Mouse (Mus musculus) ES-E14 (cell line): ENCODE measurements around the gene Sox13. TPM values are rescaled to one million over a fixed set of nuclear protein-coding genes. Genes with fewer than 3 reads are reported as not detected.

Source experiments
- DNase-seq: peaks from one replicate; pipeline ENCODE4 v3.0.0-alpha.2; 2013; ENCODE audit warnings: low read depth, low spot score
- H3K27ac ChIP-seq: 2 replicates; pipeline ENCODE4 v1.5.1; 2012; ENCODE audit warnings: low read depth, mild to moderate bottlenecking, low read length, moderate library complexity, mixed read lengths; ENCODE audit not compliant: poor library complexity, insufficient read depth, severe bottlenecking
- H3K36me3 ChIP-seq: 2 replicates; pipeline ENCODE4 v1.6.1; 2012; ENCODE audit warnings: mild to moderate bottlenecking, low read length, moderate library complexity, mixed read lengths; ENCODE audit not compliant: control insufficient read depth, poor library complexity, insufficient read depth, severe bottlenecking
- H3K4me1 ChIP-seq, 2 experiments: fragments of 150-350 bp in 1 of 2; sonication (generic) in 1 of 2; 2 replicates each; pipeline ENCODE4 v1.6.1; 2012; ENCODE audit warnings: low read length in 2 of 2, mild to moderate bottlenecking in 1 of 2, mixed read lengths in 1 of 2; ENCODE audit not compliant: control insufficient read depth in 2 of 2, insufficient read depth in 2 of 2, poor library complexity in 1 of 2
- H3K4me3 ChIP-seq, 2 experiments: fragments of 150-350 bp in 1 of 2; sonication (generic) in 1 of 2; 2 replicates each; pipeline ENCODE4 v1.5.1; 2012; ENCODE audit warnings: low read length in 2 of 2, low read depth in 1 of 2, mild to moderate bottlenecking in 1 of 2, mixed read lengths in 1 of 2; ENCODE audit not compliant: insufficient read depth in 1 of 2, poor library complexity in 1 of 2, severe bottlenecking in 1 of 2
- H3K9ac ChIP-seq: 2 replicates; pipeline ENCODE4 v1.6.1; 2012; ENCODE audit warnings: low read depth, mild to moderate bottlenecking, low read length, mixed read lengths; ENCODE audit not compliant: poor library complexity, insufficient read depth, severe bottlenecking
- H3K9me3 ChIP-seq: fragments of 150-350 bp; sonication (generic); 2 replicates; pipeline ENCODE4 v1.6.1; 2012; ENCODE audit warnings: low read depth, mild to moderate bottlenecking, low read length; ENCODE audit not compliant: control insufficient read depth, insufficient read depth
- CHD2 ChIP-seq: IDR thresholded peaks from 2 replicates; pipeline ENCODE4 v1.6.1; 2014; ENCODE audit warnings: mild to moderate bottlenecking, low read depth, low read length, inconsistent platforms
- HCFC1 ChIP-seq: IDR thresholded peaks from 2 replicates; pipeline ENCODE4 v1.6.1; 2012; ENCODE audit warnings: low read length, inconsistent platforms, borderline replicate concordance; ENCODE audit not compliant: insufficient read depth
- MAFK ChIP-seq: IDR thresholded peaks from 2 replicates; pipeline ENCODE4 v1.6.1; 2014; ENCODE audit warnings: mild to moderate bottlenecking, low read depth, low read length, inconsistent platforms; ENCODE audit not compliant: insufficient read depth
- ZC3H11A ChIP-seq: IDR thresholded peaks from 2 replicates; pipeline ENCODE4 v1.6.1; 2012; ENCODE audit warnings: low read depth, mild to moderate bottlenecking, inconsistent platforms, low read length, borderline replicate concordance
- ZNF384 ChIP-seq: IDR thresholded peaks from 2 replicates; pipeline ENCODE4 v1.6.1; 2012; ENCODE audit warnings: low read depth, low read length, inconsistent platforms
- in situ Hi-C, 2 experiments: fragments of 600-800 bp; cut with MboI; formaldehyde crosslinking; loops; one replicate each; pipeline ENCODE4 v1.15.1; 2025; ENCODE audit warnings: low sequenced_read_pairs in 2 of 2, inconsistent platforms in 1 of 2; ENCODE audit not compliant: unreplicated experiment in 2 of 2
- total RNA-seq: library from RNA; depleted of rRNA; stranded (reverse); fragments of 300-350 nt; gene quantifications from 2 replicates; pipeline ENCODE4 v1.2.3, GENCODE M21; 2012; rRNA removed

The Sox13 gene
- total RNA-seq, result 11.1 and 16.9 TPM in 2 replicates

- Histone ChIP-seq H3K27ac (peak within 1 kb of the TSS; percentile 29; the same call in 1 of the 2 replicates), H3K9me3 (no peaks in the 10 kb centered on the region), H3K4me3 (peak within 1 kb of the TSS; percentile 81 to 89), H3K9ac (peak within 1 kb of the TSS; percentile 75), H3K36me3 (no peaks in the 10 kb centered on the region), H3K4me1 (peaks cover 0 to 3% of the 10 kb centered on the region in 2 experiments; a peak in 2 of 4 replicates)
- in situ Hi-C loops, result no loop called here
- no peak for DNase-seq
- TF ChIP-seq CHD2, result no peak
- TF ChIP-seq HCFC1, result no peak
- no peak for TF ChIP-seq ZC3H11A
- no peak for TF ChIP-seq ZNF384
- no peak for TF ChIP-seq MAFK
These were observed at the start of gene Sox13 for GRCm38 (mm10) chr1:133423543-133424480. Gene Sox13 (minus strand): TSS chr1:133424377.

- Histone ChIP-seq H3K36me3 (no peaks in the 10 kb centered on the region), H3K4me3 (no peak overlapping the region), H3K27ac (no peak overlapping the region), H3K4me1 (no peaks in the 10 kb centered on the region; a peak in 1 of 4 replicates), H3K9ac (no peak overlapping the region), H3K9me3 (no peaks in the 10 kb centered on the region)
- in situ Hi-C loops, result no loop called here
- DNase-seq, result no peak
- no peak for TF ChIP-seq MAFK
- TF ChIP-seq ZC3H11A, result no peak
- TF ChIP-seq ZNF384, result no peak
- no peak for TF ChIP-seq HCFC1
- TF ChIP-seq CHD2, result no peak
These were observed 47.4 kb upstream of the Sox13 start for GRCm38 (mm10) chr1:133471556-133471955.

GRCm38 (mm10) chr1:133471086-133471485, 46.9 kb upstream of the Sox13 start:
- no peak for DNase-seq
- in situ Hi-C loops, result no loop called here
- H3K27ac ChIP-seq, result no peak overlapping the region
- TF ChIP-seq CHD2 (no peak), ZC3H11A (no peak), ZNF384 (no peak), MAFK (no peak), HCFC1 (no peak)
- H3K4me1 ChIP-seq, result no peaks in the 10 kb centered on the region; a peak in 1 of 4 replicates
- no peak overlapping the region for H3K9ac ChIP-seq
- H3K9me3 ChIP-seq, result no peaks in the 10 kb centered on the region
- no peaks in the 10 kb centered on the region for H3K36me3 ChIP-seq
- no peak overlapping the region for H3K4me3 ChIP-seq

- no peak overlapping the region for H3K9ac ChIP-seq
- H3K4me3 ChIP-seq, result no peak overlapping the region
- in situ Hi-C loops, result no loop called here
- TF ChIP-seq MAFK (no peak), ZC3H11A (no peak), ZNF384 (no peak), CHD2 (no peak), HCFC1 (no peak)
- H3K27ac ChIP-seq, result no peak overlapping the region
- no peaks in the 10 kb centered on the region for H3K36me3 ChIP-seq
- H3K4me1 ChIP-seq, result no peaks in the 10 kb centered on the region; a peak in 2 of 4 replicates
- no peaks in the 10 kb centered on the region for H3K9me3 ChIP-seq
- DNase-seq, result no peak
These were observed 46.3 kb upstream of the Sox13 start for GRCm38 (mm10) chr1:133470242-133471025.
